Mouse (Mus musculus) megakaryocyte, embryonic 14.5 days (primary cell): ENCODE data around the gene Faxc.

Source experiments
- FLI1 ChIP-seq: IDR thresholded peaks from 2 replicates; pipeline ENCODE4 v1.6.1; 2012; ENCODE audit warnings: low read length, inconsistent platforms, mixed read lengths
- GATA1 ChIP-seq: IDR thresholded peaks from 3 replicates; pipeline ENCODE4 v1.6.1; 2012; ENCODE audit warnings: mixed read lengths, low read length, inconsistent platforms, borderline replicate concordance

DNA sequence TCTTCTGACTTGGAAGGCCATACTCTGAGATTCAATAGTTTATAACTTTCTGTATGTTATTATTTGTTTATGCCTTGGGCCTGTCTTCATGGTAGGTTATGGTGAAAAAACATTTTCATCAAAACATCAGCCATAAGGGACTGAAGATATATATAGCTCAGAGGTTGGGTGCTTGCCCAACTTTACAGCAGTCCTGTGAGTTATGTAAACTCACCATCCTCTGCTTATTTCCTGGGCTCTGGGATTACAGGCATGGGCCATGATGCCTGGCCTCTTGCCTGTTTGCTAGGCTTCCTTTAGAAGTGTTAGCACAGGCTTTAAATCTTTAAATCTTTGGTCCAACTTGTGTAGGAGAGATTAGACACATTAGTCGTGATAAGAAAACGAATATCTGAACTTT is 21.1 kb downstream of the Faxc start:
- no peak for TF ChIP-seq GATA1
- no peak for TF ChIP-seq FLI1
